Mouse (Mus musculus): ENCODE data around the gene Noa1. TPM values are rescaled to one million over a fixed set of nuclear protein-coding genes. Genes with fewer than 3 reads are reported as not detected.

The Noa1 gene
- polyA plus RNA-seq, 1 experiment: 23.1 TPM

DNA sequence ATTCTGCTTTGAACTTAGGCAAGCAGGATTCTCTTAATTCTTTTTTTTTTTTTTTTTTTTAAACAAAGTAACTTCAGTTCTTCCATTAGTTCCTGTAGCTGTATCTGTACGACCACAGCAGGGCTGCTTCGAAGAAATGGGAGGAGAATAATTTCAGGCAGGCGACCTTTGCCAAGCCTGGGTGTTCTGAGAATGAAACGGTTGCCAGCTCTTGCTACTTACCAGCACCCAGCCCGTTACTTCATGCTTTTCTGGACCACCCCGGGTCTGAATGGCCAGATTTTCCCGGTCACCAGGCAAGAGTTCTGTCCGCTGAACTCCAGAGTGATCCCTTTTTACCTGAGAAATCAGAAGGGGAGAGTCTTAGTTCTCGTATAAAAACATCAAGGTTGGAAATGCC, 41.8 kb upstream of the Noa1 start:
- H3K27me3 ChIP-seq (ENCODE audit: control insufficient read depth, insufficient read depth, low read length): no peaks in the 10 kb centered on the region
- no peak overlapping the region for H3K27ac ChIP-seq (ENCODE audit: control insufficient read depth, insufficient read depth, low read length)
- peaks cover 29% of the 10 kb centered on the region for H3K36me3 ChIP-seq (ENCODE audit: control insufficient read depth, insufficient read depth, low read length)
- DNase-seq: no peak
- peaks cover 14% of the 10 kb centered on the region for H3K4me1 ChIP-seq (replicated peaks; ENCODE audit: control insufficient read depth, insufficient read depth, low read length)
- H3K4me3 ChIP-seq (ENCODE audit: control insufficient read depth, insufficient read depth, low read length): no peak overlapping the region
- WGBS: 66% methylated on average over 9 of the region's 9 CpGs
- TF ChIP-seq CTCF (IDR thresholded peaks at IDR 0.05; ENCODE audit: borderline replicate concordance, control insufficient read depth, extremely low read depth, insufficient read depth, low read length, poor library complexity): no peak
- TF ChIP-seq POLR2A (IDR thresholded peaks at IDR 0.05; ENCODE audit: control insufficient read depth, extremely low read depth, insufficient read depth, low read length, poor library complexity): no peak

DNA sequence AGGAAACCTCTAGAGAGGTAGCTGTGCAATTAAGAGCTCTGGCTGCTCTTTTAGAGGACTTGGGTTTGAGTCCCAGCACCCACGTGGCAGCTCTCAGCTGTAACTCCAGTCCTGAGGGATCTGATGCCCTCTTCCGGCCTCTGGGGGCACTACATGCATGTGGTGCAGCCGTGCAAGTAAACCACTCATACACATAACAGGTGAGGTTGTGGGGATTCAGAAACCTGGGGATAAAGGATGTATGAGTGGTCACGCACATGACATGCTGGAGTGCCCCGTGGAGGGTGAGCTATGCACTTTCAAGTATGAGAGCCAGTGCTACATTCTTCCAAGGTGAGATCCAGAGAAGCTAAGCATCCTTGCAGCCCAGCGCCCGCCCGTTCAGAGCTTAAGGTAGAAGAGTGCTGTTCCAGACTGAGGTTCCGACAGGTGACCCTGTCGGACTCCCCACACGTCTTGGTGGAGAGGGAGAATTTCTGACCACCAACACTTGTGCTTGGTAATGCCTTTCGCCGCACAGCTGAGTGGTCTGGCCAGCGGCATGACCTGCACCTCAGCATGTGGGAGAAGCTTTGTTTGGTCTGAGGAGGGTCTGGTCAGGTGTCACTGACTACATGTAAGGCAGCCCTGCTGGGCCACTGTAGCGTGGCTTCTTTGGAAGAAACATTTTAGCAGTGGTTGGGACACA, 40.2 kb upstream of the Noa1 start:
- TF ChIP-seq POLR2A (IDR thresholded peaks at IDR 0.05; ENCODE audit: control insufficient read depth, extremely low read depth, insufficient read depth, low read length, poor library complexity) (no peak), CTCF (IDR thresholded peaks at IDR 0.05; ENCODE audit: borderline replicate concordance, control insufficient read depth, extremely low read depth, insufficient read depth, low read length, poor library complexity) (no peak)
- WGBS: 98% methylated on average over 15 of the region's 15 CpGs
- Histone ChIP-seq H3K36me3 (ENCODE audit: control insufficient read depth, insufficient read depth, low read length) (peaks cover 41% of the 10 kb centered on the region), H3K4me1 (replicated peaks; ENCODE audit: control insufficient read depth, insufficient read depth, low read length) (peaks cover 14% of the 10 kb centered on the region), H3K4me3 (ENCODE audit: control insufficient read depth, insufficient read depth, low read length) (no peak overlapping the region), H3K27me3 (ENCODE audit: control insufficient read depth, insufficient read depth, low read length) (no peaks in the 10 kb centered on the region), H3K27ac (ENCODE audit: control insufficient read depth, insufficient read depth, low read length) (no peak overlapping the region)
- no peak for DNase-seq

DNA sequence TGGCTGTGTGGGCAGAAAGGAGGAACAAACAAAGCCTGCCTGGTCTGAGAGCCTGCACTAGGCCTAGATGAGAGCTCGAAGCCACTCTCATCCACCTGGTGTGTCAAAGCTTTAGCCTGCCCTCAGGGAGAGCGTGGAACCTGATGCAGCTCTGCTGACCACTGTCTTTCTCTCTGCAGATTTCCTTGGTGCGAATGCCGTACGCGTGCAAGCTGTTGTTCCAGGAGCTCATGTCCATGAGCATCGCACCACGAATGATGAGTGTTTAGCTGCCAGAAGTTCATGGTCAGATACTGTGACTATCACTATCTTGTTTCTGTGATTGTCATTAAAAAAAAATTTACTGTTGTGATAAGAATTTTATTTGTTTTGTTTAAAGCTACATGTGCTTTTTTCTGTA, 39.0 kb upstream of the Noa1 start:
- Histone ChIP-seq H3K27ac (ENCODE audit: control insufficient read depth, insufficient read depth, low read length) (no peak overlapping the region), H3K4me3 (ENCODE audit: control insufficient read depth, insufficient read depth, low read length) (no peak overlapping the region), H3K4me1 (replicated peaks; ENCODE audit: control insufficient read depth, insufficient read depth, low read length) (peaks cover 5% of the 10 kb centered on the region), H3K36me3 (ENCODE audit: control insufficient read depth, insufficient read depth, low read length) (peaks cover 52% of the 10 kb centered on the region), H3K27me3 (ENCODE audit: control insufficient read depth, insufficient read depth, low read length) (no peaks in the 10 kb centered on the region)
- DNase-seq: no peak
- TF ChIP-seq POLR2A (IDR thresholded peaks at IDR 0.05; ENCODE audit: control insufficient read depth, extremely low read depth, insufficient read depth, low read length, poor library complexity): no peak
- no peak for TF ChIP-seq CTCF (IDR thresholded peaks at IDR 0.05; ENCODE audit: borderline replicate concordance, control insufficient read depth, extremely low read depth, insufficient read depth, low read length, poor library complexity)
- WGBS: 97% methylated on average over 8 of the region's 8 CpGs

DNA sequence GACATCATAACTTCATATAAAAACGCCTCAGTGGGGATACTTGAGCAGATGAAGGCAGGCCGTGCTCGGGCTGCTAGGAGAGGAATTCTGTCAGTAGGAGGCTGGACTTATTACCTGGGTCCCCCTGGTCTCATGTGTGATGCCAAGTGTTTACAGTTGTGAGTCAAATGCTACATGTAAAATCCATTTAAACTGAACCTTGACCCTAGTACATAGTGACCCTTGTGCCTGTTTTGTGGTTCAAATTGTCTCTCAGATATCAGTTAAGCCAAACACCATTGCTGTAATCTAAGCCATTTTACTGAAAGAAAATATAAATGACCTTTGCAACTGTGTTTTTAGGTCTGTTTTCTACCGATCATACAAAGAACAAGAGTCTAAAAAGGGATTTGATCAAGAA, 30.1 kb upstream of the Noa1 start:
- Histone ChIP-seq H3K27ac (ENCODE audit: control insufficient read depth, insufficient read depth, low read length) (no peak overlapping the region), H3K36me3 (ENCODE audit: control insufficient read depth, insufficient read depth, low read length) (peaks cover 90% of the 10 kb centered on the region), H3K4me1 (replicated peaks; ENCODE audit: control insufficient read depth, insufficient read depth, low read length) (no peaks in the 10 kb centered on the region), H3K27me3 (ENCODE audit: control insufficient read depth, insufficient read depth, low read length) (no peaks in the 10 kb centered on the region), H3K4me3 (ENCODE audit: control insufficient read depth, insufficient read depth, low read length) (no peak overlapping the region)
- TF ChIP-seq POLR2A (IDR thresholded peaks at IDR 0.05; ENCODE audit: control insufficient read depth, extremely low read depth, insufficient read depth, low read length, poor library complexity) (no peak), CTCF (IDR thresholded peaks at IDR 0.05; ENCODE audit: borderline replicate concordance, control insufficient read depth, extremely low read depth, insufficient read depth, low read length, poor library complexity) (no peak)
- DNase-seq: no peak
- 100% methylated on average over 4 of the region's 4 CpGs for WGBS

DNA sequence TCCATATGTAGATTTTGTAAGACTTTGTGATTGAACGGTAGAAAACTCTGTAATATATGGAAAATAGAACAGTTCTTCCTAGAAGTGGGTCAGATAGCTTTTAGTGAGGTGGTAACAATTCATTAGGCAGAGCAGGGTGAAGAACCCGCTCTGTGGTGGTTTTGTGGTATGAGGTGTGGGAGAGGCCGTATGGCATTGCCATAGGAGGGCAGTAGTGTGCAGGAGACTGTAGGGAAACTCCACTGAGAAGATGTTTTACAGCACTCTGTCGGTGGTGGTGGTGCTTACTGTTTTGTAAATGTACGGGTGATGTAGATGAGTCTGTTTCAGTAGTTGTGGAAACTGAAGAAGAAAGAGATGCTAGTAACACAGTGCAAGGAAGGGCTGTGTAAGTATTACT, 20.3 kb upstream of the Noa1 start:
- no peak for TF ChIP-seq POLR2A (IDR thresholded peaks at IDR 0.05; ENCODE audit: control insufficient read depth, extremely low read depth, insufficient read depth, low read length, poor library complexity)
- TF ChIP-seq CTCF (IDR thresholded peaks at IDR 0.05; ENCODE audit: borderline replicate concordance, control insufficient read depth, extremely low read depth, insufficient read depth, low read length, poor library complexity): no peak
- Histone ChIP-seq H3K4me3 (ENCODE audit: control insufficient read depth, insufficient read depth, low read length) (no peak overlapping the region), H3K27me3 (ENCODE audit: control insufficient read depth, insufficient read depth, low read length) (no peaks in the 10 kb centered on the region), H3K36me3 (ENCODE audit: control insufficient read depth, insufficient read depth, low read length) (peaks cover 83% of the 10 kb centered on the region), H3K4me1 (replicated peaks; ENCODE audit: control insufficient read depth, insufficient read depth, low read length) (no peaks in the 10 kb centered on the region), H3K27ac (ENCODE audit: control insufficient read depth, insufficient read depth, low read length) (no peak overlapping the region)
- DNase-seq: no peak
- 62% methylated on average over 5 of the region's 5 CpGs for WGBS

DNA sequence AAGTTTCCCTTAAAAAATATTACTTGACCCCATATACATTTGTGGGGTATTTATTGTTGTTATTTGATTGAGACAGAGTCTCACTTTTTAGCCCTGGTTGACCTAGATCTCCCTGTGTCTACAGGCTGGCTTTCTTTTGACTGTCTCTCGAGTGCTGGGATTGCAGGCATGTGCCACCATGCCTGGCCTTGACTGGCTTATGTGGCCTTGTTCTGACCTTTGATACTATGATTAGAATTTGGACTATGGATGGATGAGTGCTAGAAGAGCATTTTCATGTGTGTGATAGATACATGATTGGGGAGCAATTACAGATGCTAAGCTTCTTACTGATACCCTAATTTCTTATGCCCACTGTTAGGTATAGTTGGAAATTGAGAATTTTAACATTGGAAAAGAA, 15.1 kb upstream of the Noa1 start:
- H3K27ac ChIP-seq (ENCODE audit: control insufficient read depth, insufficient read depth, low read length): no peak overlapping the region
- no peak overlapping the region for H3K4me3 ChIP-seq (ENCODE audit: control insufficient read depth, insufficient read depth, low read length)
- no peak for TF ChIP-seq POLR2A (IDR thresholded peaks at IDR 0.05; ENCODE audit: control insufficient read depth, extremely low read depth, insufficient read depth, low read length, poor library complexity)
- TF ChIP-seq CTCF (IDR thresholded peaks at IDR 0.05; ENCODE audit: borderline replicate concordance, control insufficient read depth, extremely low read depth, insufficient read depth, low read length, poor library complexity): no peak
- H3K36me3 ChIP-seq (ENCODE audit: control insufficient read depth, insufficient read depth, low read length): peaks cover 92% of the 10 kb centered on the region
- no peaks in the 10 kb centered on the region for H3K27me3 ChIP-seq (ENCODE audit: control insufficient read depth, insufficient read depth, low read length)
- DNase-seq: no peak
- no peaks in the 10 kb centered on the region for H3K4me1 ChIP-seq (replicated peaks; ENCODE audit: control insufficient read depth, insufficient read depth, low read length)
- WGBS: 93% methylated on average over 1 of the region's 1 CpGs

DNA sequence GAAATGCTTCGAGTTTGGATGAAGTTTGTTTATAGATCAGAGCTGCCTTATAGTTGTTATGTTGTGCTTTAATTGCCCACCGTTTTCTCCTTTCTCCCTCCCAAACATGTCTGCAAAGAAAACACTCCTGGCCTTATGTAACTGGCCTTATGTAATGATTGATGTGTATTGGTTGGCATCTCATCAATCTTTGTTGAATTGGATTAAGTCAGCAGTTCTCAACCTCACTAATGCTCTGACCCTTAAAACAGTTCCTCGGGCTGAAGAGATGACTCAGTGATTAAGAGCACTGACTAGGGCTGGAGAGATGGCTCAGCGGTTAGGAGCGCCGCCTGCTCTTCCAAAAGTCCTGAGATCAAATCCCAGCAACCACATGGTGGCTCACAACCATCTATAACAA, 5.1 kb upstream of the Noa1 start:
- no peaks in the 10 kb centered on the region for H3K27me3 ChIP-seq (ENCODE audit: control insufficient read depth, insufficient read depth, low read length)
- 94% methylated on average over 6 of the region's 6 CpGs for WGBS
- no peak overlapping the region for H3K4me3 ChIP-seq (ENCODE audit: control insufficient read depth, insufficient read depth, low read length)
- no peak overlapping the region for H3K27ac ChIP-seq (ENCODE audit: control insufficient read depth, insufficient read depth, low read length)
- no peak for DNase-seq
- TF ChIP-seq CTCF (IDR thresholded peaks at IDR 0.05; ENCODE audit: borderline replicate concordance, control insufficient read depth, extremely low read depth, insufficient read depth, low read length, poor library complexity): no peak
- no peak for TF ChIP-seq POLR2A (IDR thresholded peaks at IDR 0.05; ENCODE audit: control insufficient read depth, extremely low read depth, insufficient read depth, low read length, poor library complexity)
- H3K4me1 ChIP-seq (replicated peaks; ENCODE audit: control insufficient read depth, insufficient read depth, low read length): peaks cover 3% of the 10 kb centered on the region
- H3K36me3 ChIP-seq (ENCODE audit: control insufficient read depth, insufficient read depth, low read length): peaks cover 25% of the 10 kb centered on the region
